Mouse (Mus musculus): Measurements from ENCODE around the gene Sncg.

The Sncg gene

DNA sequence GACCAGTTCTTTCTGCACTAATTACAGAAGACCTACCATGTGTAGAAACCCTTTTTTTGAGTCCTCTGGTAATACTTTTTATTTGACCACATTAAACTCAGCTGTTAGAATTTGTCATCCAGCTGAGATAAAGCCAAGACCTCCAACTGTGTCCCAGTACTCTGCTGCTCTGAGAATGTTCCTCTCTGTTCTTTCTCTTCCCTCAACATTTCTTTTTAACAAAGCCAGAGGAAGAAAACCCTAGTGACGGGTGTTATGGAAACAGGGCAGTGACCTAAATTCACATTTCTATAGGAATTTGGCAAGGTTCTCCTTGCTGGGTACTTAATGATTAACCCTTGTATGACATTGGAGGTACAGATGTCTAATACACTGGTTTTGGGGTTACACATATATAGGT is 35.1 kb downstream of the Sncg start:
- DNase-seq = no peak

- DNase-seq = no peak
These were observed 42.1 kb downstream of the Sncg start for GRCm38 (mm10) chr14:34332476-34332875.

DNA sequence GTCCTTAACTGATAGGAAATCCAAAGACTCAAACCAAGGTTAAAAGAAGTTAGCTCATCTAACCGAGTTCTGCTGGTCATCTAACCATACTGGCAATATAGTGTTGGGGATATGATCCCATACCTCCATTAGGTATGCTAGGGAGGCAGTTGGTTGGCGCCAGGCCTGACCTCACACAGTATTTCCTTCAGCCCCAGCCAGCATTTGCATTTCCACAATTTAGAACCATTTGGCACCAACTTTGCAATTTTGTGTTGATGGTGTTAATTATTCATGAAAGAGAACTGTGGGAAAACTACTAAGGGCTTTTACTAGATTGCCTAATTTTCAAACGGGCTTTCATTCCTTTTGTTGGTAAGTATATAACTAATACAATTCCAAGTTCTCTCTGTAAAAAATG is 42.7 kb downstream of the Sncg start:
- DNase-seq = no peak

DNA sequence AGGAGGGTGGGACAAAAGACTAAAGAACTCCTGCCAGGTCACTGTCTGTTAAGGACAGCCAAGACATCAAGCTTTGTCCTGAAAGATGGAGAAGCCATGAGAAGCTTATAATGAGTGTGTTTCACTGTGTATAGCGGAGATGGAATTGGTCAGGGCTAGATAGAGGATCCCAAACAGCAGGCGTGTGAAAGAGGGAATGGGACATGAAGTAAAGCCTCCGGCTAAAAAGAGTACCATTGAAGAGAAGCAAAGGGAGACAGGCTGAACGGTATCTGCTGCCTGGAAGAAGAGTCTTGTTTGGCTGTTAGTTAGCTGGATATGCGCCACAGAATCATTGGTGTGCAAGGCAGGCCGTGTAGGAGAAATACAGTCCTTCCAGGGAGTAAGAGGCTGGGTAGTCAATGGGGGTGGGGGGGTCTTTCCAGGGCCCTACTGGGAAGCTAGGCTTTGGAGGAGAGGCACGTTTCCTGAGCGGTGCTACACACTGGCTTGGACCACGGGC is 43.9 kb downstream of the Sncg start:
- no peak for DNase-seq

- DNase-seq = no peak
These were observed 47.0 kb downstream of the Sncg start for GRCm38 (mm10) chr14:34327618-34328017.

DNA sequence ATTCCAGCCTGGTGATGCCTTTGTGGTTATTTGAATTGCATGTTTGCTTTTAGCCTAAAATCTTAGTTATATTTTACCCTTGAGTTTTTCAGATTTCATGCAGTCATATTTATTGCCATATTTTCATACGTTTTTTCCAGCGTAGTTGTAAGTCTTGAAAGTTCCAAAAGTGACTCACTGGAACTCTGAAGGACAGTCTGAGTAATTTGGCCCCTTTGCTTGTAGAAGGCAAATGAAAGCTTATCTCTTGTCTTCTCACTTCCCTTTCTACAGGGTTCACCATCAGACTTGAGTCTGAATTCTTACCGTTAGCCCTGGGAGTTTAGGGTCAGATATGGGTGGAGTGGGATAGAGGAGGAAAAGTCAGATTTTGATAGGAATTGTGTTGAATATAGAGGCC is 48.0 kb downstream of the Sncg start:
- no peak for DNase-seq

DNA sequence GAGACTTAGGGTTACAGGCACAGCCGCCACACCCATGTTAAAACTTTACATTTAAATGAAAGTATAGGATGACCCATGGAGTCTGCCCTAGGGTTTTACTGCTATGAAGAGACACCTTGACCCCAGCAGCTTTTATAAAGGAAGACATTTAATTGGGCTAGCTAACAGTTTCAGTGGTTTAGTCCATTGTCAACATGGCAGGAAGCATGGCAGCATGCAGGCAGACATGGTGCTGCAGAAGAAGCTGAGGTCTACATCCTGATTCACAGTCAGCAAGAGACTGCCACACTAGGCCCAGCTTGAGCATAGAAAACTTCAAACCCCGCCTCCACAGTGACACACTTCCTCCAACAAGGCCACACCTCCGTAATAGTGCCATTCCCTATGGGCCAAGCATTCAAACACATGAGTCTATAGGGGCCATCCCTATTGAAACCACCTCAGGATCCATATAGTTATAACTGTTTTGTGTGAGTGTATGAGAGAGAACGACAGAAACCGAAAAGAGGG is 51.0 kb downstream of the Sncg start:
- DNase-seq = no peak

Measured in thymus, postnatal 25 days (tissue).